In the genomic region with DNA sequence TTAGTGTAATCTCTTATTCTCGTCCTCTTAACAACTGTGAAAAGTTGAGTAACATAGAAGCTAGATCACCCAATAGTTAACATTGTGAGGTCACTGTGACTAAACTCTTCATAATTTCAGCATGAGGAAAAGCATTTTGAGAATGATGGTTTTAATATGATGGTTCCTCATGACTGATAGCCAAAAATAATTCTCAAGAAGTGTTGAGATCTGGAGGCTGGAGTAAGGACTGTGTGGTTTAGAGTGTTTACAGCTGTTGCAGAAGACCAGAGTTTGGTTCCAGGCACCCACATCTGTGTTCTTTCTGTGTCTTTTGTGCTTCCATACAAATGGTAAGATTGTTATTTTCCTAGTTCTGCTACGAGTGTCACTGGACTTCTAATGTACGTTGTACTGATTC, we compare ENCODE assay signal across 22 mouse cellular contexts. TPM values are rescaled to one million over a fixed set of nuclear protein-coding genes. Genes with fewer than 3 reads are reported as not detected.
DNase-seq lines count a peak whose midpoint lies in the region; ATAC-seq and TF ChIP-seq lines count a peak whose summit lies in the region.
"Had no signal": no experiment of that assay in that cellular context is flagged by ENCODE, and none has a peak within 500 bp of the region (broad histone marks: within the 10 kb centered on the region; RNA-seq: fewer than 3 reads in every experiment).

No protein-coding gene starts in this region.

- no peaks in the 10 kb centered on the region for H3K4me1 ChIP-seq in lung, embryonic 14.5 days (ENCODE audit: insufficient read depth)
- no peaks in the 10 kb centered on the region for H3K4me1 ChIP-seq in lung, postnatal 0 days (ENCODE audit: insufficient read depth, low read depth, low read length)
- H3K4me1 ChIP-seq: embryonic facial prominence, embryonic 12.5 days; embryonic facial prominence, embryonic 15.5 days; forebrain, embryonic 10.5 days; forebrain, embryonic 12.5 days had no signal

- TF ChIP-seq CTCF in lung, embryonic 14.5 days (IDR thresholded peaks at IDR 0.05; ENCODE audit: low read depth): no peak
- TF ChIP-seq CTCF in lung, postnatal 0 days (IDR thresholded peaks at IDR 0.05): no peak

- 63% methylated on average over 3 of the region's 3 CpGs for WGBS in lung, embryonic 14.5 days
- WGBS in lung, postnatal 0 days: 67% methylated on average over 3 of the region's 3 CpGs

- peak; percentile 47 for DNase-seq in lung, embryonic 14.5 days
- no peak for DNase-seq in lung, postnatal 10 days
- peak; percentile 58 for DNase-seq in lung, postnatal 0 days (ENCODE audit: low spot score)
- DNase-seq in lung, postnatal 36 days: no peak
- DNase-seq: adrenal gland, adult 2 months; adrenal gland, postnatal 10 days; adrenal gland, postnatal 25 days; cerebellum, adult 11 months; cerebellum, adult 18-20 months; cerebellum, adult 8-10 months; cerebellum, adult 9-11 months; cerebellum, postnatal 14 days; cerebellum, postnatal 36 days; embryo, embryonic 11 days had no signal

- H3K9ac ChIP-seq in lung, embryonic 14.5 days: no peak overlapping the region
- no peak overlapping the region for H3K9ac ChIP-seq in lung, postnatal 0 days (replicated peaks; ENCODE audit: low read depth)
- H3K9ac ChIP-seq: embryonic facial prominence, embryonic 12.5 days; embryonic facial prominence, embryonic 15.5 days; forebrain, embryonic 12.5 days had no signal

- no peak for ATAC-seq in lung, embryonic 14.5 days (ENCODE audit: insufficient read depth)
- peak; percentile 53 for ATAC-seq in lung, postnatal 0 days
- ATAC-seq: forebrain, embryonic 14.5 days; forebrain, embryonic 16.5 days had no signal

- H3K36me3 ChIP-seq in lung, embryonic 14.5 days (ENCODE audit: insufficient read depth): no peaks in the 10 kb centered on the region
- H3K36me3 ChIP-seq in lung, postnatal 0 days (ENCODE audit: insufficient read depth, low read length): no peaks in the 10 kb centered on the region
- H3K36me3 ChIP-seq: embryonic facial prominence, embryonic 12.5 days; embryonic facial prominence, embryonic 15.5 days; forebrain, embryonic 10.5 days; forebrain, embryonic 12.5 days had no signal

- no peak overlapping the region for H3K4me2 ChIP-seq in lung, embryonic 14.5 days
- no peak overlapping the region for H3K4me2 ChIP-seq in lung, postnatal 0 days (replicated peaks; ENCODE audit: low read depth, low read length)
- H3K4me2 ChIP-seq: embryonic facial prominence, embryonic 12.5 days; embryonic facial prominence, embryonic 15.5 days; forebrain, embryonic 12.5 days had no signal

- H3K27ac ChIP-seq in lung, embryonic 14.5 days (ENCODE audit: low read depth): no peak overlapping the region
- no peak overlapping the region for H3K27ac ChIP-seq in lung, postnatal 0 days (ENCODE audit: low read length)
- H3K27ac ChIP-seq: embryonic facial prominence, embryonic 12.5 days; forebrain, embryonic 10.5 days; forebrain, embryonic 12.5 days had no signal

- no peaks in the 10 kb centered on the region for H3K9me3 ChIP-seq in lung, embryonic 14.5 days (ENCODE audit: low read depth, low read length)
- H3K9me3 ChIP-seq in lung, postnatal 0 days (ENCODE audit: low read length): no peaks in the 10 kb centered on the region
- H3K9me3 ChIP-seq: embryonic facial prominence, embryonic 12.5 days; embryonic facial prominence, embryonic 15.5 days; forebrain, embryonic 10.5 days; forebrain, embryonic 12.5 days had no signal

- no peak for TF ChIP-seq EP300 in lung, postnatal 0 days (IDR thresholded peaks at IDR 0.05)

- H3K4me3 ChIP-seq in lung, embryonic 14.5 days (ENCODE audit: low read depth, low read length): no peak overlapping the region
- no peak overlapping the region for H3K4me3 ChIP-seq in lung, postnatal 0 days (ENCODE audit: low read depth, low read length)
- H3K4me3 ChIP-seq: embryonic facial prominence, embryonic 12.5 days; embryonic facial prominence, embryonic 15.5 days; erythroblast, embryonic 14.5 days; forebrain, embryonic 10.5 days; forebrain, embryonic 12.5 days had no signal

- H3K27me3 ChIP-seq in lung, embryonic 14.5 days (ENCODE audit: insufficient read depth, low read length): no peaks in the 10 kb centered on the region
- H3K27me3 ChIP-seq in lung, postnatal 0 days (replicated peaks; ENCODE audit: insufficient read depth, low read length): no peaks in the 10 kb centered on the region
- H3K27me3 ChIP-seq: embryonic facial prominence, embryonic 12.5 days; embryonic facial prominence, embryonic 15.5 days; forebrain, embryonic 12.5 days had no signal

RNA-seq across cellular contexts. Expression of a gene that starts 42.1 kb away (rescaled TPM):
- 16.2 and 18.1 TPM in 2 replicates for polyA plus RNA-seq in lung, embryonic 14.5 days (2014; fragmentation: Nextera tagmentation; extraction: Ambion mirVana)
- 7.5 and 9.3 TPM in 2 replicates for polyA plus RNA-seq in lung, postnatal 0 days (2015; fragmentation: Nextera tagmentation; extraction: Ambion mirVana)
- polyA plus RNA-seq: C2C12; erythroblast, embryonic 14.5 days had no signal

Comparison
In these comparisons a context has a peak if more than half of its experiments do, and no peak if none do; other contexts are left out.
1. DNase-seq: peak in lung, embryonic 14.5 days (single experiment) and lung, postnatal 0 days (single experiment); none in lung, postnatal 10 days (single experiment) and lung, postnatal 36 days (single experiment).